Mouse (Mus musculus): ENCODE results near the gene Dop1a.

- no peak for TF ChIP-seq CTCF (IDR thresholded peaks at IDR 0.05; ENCODE audit: extremely low read depth, insufficient read depth, low read length)
- TF ChIP-seq POLR2A (IDR thresholded peaks at IDR 0.05; ENCODE audit: extremely low read depth, insufficient read depth, low read length): no peak
These were observed 15.9 kb upstream of the Dop1a start for GRCm38 (mm10) chr9:86451094-86451493.

All from cortical plate, adult 2 months (tissue).